Mouse (Mus musculus) layer of hippocampus, adult 18-20 months (tissue): ENCODE results near the gene Nav3. TPM values are rescaled to one million over a fixed set of nuclear protein-coding genes. Genes with fewer than 3 reads are reported as not detected.

ENCODE experiments used
- DNase-seq, 2 experiments: peaks; one replicate each; pipeline ENCODE4 v3.0.0; 2022; ENCODE audit warnings: low spot score in 2 of 2
- total RNA-seq, 2 experiments: library from RNA; stranded (reverse); gene quantifications; 2 replicates each; pipeline ENCODE4 v1.2.3; 2021

The Nav3 gene
- total RNA-seq, 2 experiments from 2014 or later: 73.6 to 76.1 TPM

DNA sequence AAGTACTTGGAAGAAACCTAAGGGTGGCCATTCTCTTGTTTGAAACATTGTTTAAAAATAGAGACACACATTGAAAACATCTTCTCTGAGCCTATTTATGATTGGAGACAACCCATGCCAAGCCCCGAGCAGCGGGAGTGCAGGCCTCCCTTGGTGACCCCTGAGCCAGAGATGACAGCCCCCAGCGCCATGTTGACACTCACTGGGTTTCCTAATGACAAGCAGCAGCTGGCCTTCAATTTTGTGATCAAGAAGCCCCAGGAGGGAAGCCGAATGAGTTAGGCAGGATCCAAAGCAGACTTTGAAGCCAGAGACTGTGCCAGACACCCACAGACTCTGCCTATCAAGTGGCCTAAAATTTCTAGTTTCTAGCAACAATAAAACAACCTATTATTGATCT is 263.1 kb downstream of the Nav3 start:
- DNase-seq: peak in 1 of 2 experiments; percentile 48

DNA sequence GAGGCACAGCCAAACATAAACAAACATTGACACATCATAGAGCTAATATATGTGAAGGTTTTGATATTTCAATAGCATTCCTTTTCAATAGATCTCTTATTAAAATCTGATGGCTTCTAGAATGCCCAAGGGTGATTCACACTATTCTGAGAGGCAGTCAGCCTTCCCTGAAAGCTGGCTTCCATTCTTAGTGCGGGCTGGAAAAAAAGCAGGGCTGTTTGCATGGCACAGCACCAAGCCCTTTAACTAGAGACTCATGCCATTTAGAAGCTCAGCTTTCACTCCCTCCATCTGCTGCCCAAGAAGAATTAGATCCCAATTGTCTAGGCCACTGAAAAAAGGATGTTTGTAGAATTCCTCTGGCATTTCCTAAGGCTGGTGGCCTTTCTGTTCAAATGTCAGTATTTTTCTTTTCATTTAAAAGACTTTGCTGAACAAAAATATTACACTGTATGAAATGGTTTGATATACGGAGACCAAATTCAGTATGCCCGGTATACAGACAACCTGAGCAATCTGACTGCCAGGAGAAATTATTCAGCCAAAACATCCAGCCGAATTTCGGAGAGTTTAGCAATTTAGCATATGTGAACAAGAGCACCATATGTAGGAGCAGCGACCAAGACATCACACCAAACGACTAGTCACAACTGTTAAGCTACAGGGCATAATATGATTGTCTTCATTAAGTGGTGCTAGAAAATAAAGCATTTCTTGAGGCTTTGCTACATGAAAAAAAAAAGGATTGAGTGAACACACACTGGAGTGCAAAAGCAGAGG is 263.8 kb downstream of the Nav3 start:
- DNase-seq: peak; percentile 55 to 82

DNA sequence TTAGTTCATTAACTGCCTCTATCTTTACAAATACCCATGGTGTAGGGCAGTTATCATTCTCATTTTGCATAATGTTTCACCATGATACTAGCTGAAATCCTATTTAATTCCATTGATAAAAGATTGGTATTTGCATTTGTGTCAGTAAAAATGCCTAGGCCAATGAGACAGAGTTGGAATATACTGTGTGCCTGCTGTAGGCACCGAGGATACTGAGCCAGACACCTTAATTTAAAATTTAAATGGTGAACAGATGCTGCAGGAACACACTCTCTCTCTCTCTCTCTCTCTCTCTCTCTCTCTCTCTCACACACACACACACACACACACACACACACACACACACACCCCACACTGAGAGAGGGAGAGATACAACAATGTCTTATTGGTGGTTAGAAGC is 269.8 kb downstream of the Nav3 start:
- DNase-seq: no peak

DNA sequence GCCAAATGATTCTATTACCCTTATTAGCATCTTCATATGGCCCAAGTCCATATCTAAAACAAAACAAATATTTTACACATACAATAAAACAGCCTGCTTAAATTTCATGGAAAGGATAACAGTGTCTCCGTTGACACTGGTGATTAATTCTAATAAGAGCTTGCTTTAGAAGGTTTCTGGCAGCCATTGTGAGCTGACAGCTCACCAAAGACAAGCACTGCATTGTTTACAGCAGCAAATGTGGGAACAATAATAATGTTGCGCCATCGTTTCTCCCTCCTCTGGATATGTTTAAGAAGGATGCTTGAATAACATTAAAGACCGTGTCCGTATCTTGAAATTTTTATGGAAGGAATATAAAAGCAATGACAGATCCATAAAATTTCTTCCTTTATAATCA is 280.1 kb downstream of the Nav3 start:
- DNase-seq: no peak

DNA sequence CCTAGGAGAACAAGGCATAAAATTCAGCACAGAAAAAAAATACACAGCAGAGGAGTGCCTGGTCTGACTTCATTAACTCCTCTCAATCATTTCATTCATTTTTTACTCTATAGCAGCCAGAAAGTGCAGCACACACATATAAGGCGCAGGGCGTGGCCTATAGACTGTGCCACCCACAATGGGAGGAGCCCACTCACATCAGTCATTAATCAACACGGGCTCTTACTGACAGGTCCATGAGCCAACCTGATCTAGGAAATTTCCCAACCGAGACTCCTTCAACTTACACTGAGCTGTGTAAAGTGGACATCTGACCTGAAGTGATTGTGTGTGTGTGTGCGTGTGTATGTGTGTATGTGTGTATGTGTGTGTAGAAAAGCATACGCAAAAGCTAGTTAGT is 286.6 kb downstream of the Nav3 start:
- no peak for DNase-seq

DNA sequence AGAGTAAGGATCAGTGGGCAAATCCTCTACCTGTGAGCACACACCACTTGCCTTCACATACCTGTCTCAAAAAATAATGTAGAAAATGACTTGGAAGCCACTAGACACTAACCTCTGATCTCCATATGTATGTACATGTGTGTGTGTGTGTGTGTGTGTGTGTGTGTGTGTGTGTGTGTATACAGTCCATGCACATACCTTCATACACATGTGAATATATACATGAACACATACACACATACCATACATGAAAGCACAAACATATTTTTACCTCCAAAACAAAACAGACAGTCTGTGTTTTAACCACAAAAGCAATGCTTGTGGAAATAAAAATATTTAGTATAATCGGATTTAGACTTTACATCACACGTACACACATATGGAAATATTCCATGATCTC is 287.1 kb downstream of the Nav3 start:
- no peak for DNase-seq

DNA sequence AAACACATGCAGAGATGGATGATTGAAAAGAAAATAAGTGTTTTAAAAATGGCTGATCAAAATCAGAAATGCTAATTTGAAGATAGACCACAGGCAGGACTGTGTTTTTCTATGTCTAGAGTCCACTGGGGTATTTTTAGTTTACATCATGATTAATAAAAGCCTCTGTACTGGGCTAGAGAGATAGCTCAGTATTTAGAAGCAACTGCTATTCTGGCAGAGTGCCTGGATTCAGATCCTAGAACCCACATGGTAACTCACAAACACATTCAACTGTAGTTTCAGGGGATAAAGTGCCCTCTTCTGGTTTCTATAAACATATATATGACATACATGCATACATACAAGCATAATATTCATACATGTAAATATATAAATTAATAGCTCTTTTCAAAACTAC is 293.4 kb downstream of the Nav3 start:
- peak in 1 of 2 experiments; percentile 56 for DNase-seq

DNA sequence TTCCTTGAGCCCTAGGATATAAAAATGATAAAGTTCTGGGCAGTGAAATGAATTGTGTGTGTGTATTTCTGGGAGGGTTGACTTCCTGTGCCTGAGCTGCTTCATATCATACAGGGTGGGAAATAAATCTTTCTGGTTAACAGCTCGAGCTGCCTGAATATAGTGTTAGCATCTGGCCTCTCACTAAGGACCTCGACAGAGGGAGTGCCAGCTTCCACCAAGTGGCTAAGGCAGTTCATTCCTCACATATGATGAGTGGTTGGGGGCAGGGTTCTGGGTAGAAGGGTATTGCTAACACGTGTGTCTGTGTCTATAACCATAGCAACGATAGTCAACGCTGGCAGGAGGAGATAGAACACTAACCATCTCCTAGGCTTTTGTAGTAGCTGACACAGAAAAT is 295.1 kb downstream of the Nav3 start:
- DNase-seq: no peak

DNA sequence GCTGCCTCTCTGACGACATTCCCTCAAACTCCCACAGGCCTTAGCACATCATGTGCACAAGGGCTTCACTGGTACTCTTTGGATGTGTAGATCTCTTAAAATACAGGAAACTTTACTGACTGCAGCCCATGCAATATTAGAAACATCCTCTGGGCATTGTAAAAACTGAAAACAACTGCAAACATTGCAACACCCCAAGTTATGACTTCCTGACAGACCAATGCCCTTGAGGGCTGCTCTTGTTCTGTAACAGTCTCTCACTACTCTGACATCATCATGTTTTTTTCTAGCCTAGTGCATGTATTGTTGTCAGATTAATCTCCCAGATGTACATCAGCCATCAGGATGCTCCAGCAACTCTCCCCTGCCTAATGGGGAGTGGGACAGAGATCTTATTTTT is 296.5 kb downstream of the Nav3 start:
- no peak for DNase-seq

DNA sequence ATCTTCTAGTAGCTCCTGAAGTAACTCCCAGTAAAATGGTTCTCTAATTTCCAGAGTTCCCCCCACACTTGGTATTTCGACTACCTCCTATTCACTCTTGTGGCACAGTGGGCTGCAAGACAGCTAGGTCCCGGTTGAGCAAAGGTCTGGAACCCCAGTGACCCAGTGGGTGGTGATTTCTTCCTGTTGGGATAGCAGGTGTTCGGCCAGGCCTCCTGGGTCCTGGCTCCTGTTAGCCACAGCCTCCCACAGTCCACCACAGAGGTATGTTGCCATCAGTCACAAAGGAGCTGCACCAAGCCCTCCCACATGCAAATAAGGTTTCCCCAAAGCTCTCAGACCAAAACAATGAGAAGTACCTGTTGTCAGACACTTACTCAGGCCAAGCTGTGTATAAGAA is 297.9 kb downstream of the Nav3 start:
- DNase-seq: no peak

DNA sequence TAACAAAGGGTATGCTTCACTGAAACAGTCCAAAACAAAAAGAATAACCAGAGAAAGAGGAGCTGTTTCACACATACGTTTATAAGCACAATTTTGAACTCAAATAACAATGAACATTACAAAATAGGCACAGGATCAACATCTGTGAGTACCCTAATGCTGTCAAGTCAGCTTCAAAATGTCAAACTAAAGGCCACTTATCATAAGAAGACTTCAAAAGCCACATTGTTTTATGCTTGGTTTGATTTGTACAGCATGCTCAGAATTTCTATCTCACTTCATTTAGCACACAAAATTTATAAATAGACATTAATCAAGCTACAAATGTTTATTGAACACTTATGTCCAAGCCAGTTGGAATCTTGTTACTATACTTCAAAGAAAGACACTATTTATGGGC is 299.6 kb downstream of the Nav3 start:
- DNase-seq: no peak

DNA sequence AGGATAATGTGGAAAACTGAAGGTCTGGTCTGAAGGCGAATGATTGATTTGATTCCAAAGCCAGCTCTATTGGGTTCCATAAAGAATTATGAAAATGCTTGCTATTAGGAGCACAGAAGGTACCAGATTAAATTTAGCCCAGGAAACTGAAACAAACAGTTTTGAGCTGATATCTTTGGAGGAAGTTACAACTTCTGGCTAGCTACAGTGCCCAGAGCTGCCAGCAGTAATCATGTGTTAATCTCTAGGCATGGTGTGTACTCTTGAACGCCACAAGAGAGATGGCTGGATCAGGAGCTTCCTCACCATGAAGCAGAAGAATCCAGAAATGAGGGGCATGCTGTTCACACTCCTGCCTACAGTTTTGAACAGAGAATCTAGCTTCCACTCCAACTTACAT is 300.5 kb downstream of the Nav3 start:
- peak in 1 of 2 experiments; percentile 66 for DNase-seq

DNA sequence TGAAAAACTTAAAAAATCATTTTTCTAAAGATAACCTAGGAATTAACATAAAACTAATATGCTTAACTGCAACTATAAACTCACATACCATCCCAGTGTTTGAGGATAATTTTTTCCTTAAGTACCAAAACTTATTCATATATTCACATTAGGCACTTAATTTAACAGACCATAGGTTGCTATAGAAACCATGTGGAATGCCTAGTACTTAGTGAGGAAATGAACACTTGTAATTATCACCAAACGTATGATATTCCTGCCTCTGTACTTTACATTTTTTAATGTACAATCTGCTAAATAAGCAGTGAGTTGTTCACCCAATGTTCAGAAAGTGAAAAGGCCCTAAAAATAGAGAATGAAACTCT is 301.1 kb downstream of the Nav3 start:
- DNase-seq: no peak

DNA sequence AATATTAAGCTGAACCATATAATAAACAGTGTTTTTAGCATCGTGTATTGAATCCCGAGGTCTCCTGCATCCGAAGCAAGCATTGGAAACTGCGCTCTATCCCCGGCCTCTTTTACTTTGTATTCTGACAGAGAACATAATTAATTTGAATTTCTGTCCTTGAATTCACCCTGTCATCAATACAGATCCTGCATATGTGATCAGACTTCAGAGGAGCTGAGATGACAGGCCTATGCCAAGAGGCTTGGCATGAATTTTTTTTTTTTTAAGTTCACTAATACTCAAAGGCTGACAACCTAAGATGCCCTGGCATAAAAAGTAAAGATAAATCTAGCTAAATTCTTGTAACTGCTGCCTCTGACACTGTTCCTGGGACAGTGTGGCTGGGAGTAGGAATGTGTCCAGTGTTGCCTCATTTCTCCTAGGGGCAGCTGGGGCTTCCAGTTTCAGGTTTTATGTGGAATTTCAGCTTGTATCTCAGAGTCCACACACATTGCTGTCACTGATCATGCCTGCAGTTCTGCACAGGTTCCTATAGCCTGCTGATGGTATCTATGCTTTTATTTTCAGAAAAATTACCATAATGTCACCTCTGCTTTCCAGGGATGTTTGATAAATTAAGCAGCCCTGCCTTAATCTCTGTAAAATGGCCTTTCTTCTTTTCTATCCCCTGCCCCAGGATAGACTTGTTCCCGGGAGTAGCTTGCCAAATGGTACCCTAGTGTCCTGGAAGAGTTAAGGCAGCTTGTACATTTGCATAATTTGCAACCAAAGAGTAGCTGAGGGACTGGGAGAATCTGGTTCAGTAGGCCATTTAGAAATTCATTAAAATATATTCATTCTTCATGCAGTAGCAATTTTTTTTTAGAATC is 301.8 kb downstream of the Nav3 start:
- no peak for DNase-seq

DNA sequence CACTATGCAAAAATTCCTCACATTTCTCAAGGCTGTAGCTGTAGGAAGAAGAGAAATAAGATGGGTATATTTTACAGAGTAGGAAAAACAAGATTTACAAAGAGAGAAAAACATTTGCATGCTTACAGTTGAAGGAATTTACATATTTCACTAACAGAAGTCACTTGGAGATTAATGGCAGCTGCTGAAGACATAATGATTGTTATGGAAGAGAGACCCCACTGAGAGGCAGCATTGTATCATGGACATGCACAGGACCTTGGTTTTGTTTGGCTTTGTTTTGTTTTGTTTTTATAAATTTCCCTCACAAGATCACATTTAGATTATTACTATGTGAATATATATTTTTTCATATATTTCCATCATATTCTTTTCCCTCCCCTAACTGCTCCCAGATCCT is 335.4 kb downstream of the Nav3 start:
- no peak for DNase-seq

DNA sequence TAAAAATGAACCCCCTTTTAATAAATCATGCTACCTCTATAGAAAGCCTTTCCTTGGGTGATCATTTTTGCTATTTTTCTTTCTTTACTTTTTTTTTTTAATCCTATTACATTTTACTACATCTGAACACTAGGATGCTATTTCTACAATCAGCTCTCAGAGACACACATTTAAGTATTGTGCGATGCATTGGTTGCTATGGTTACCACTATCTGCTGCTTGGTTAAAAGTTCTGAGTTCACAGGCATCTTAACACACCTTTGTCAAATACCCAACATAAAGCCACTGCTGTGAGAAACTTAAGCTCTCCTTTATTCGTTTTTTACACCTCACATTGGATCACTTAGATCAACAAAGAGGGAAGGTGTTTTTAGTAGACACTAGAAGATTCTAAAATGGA is 338.7 kb downstream of the Nav3 start:
- no peak for DNase-seq

DNA sequence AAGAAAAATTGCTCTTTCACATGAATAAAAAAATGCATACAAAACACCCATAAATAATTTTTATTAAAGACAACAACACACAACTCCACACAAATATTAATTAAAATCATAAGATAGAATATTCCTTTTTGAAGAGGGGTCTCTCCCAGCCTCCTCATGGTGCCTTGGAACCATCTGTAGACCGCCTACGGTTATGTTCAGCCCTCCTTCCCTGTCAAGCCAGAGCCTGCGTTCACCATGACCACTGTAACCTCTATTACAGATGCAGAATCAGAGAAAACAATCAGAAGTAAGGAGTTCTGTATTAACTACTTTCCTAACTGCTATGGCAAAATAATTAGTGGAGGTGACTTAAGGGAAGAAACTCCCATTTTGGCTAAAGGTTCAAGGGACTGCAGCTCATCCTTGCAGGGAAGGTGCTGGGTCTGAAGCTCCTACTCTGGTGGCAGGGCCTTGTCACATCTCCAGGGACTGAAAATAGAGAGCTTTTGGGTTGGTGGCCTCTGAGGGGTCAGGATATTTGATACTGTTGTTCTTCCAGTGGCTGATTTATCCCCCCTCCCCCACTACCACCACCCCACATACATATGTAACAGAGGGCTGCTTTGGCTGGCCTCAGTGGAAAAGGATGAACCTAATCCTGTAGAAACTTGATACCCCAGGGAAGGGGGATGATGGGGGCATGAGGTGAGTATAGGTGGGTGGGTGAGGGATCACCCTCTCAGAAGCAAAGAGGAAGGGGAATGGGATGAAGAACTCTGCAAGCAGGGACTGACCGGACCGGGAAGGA is 343.1 kb downstream of the Nav3 start:
- DNase-seq: no peak

DNA sequence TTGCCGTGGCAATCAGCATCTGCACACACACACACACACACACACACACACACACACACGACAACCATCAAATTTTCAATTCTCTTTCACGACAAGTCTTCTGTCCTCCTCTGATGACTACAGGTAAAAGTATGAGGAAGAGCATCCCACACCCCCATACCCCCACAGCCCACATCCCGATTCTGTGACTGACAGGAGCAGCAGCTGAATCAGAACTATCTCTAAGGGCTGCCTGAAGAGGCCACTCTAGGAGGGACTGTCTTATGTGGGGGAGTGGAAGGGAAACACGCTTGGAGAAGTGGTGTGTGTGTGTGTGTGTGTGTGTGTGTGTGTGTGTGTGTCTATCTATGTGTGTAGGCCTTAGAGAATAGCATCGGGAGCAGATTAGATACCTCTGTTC is 352.7 kb downstream of the Nav3 start:
- DNase-seq: no peak

DNA sequence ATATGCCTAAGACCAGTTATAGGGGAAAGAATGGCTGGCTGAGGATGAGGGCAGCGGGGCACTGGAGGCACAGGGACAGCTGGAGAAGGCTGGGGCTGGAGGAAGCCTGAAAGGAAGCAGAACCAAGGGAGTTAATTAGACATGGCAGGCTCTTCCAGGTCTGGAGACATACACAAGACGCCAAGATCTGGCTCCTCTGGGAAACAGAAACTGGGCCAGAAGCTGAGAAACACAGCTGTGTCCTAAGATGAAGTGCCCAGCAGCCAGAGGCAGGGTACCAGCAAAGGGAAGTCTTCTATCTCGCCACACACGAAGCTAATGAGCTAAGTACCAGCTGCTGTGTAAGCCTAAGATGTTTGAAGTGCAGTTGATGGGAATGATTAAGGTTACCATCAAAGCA is 353.8 kb downstream of the Nav3 start:
- DNase-seq: no peak

DNA sequence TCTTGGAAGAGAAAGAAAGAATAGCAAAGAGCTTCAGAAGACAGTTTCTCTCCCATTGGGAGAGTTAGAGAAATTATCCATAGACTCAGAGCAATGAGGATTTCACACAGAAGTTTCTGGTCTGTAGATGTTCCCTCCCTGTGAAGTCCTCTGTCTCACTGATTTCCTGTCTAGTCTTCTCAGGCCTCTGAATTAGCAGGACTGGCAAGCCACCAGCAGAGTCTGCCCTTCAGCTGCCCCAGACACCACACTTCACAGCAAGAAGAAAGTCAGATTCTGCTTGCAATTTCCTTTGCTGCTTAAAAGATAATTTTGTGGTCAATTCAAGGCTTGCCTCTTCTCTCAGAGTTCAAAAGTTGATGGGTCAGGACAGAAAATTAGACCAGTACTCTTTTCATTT is 361.6 kb downstream of the Nav3 start:
- DNase-seq: no peak

DNA sequence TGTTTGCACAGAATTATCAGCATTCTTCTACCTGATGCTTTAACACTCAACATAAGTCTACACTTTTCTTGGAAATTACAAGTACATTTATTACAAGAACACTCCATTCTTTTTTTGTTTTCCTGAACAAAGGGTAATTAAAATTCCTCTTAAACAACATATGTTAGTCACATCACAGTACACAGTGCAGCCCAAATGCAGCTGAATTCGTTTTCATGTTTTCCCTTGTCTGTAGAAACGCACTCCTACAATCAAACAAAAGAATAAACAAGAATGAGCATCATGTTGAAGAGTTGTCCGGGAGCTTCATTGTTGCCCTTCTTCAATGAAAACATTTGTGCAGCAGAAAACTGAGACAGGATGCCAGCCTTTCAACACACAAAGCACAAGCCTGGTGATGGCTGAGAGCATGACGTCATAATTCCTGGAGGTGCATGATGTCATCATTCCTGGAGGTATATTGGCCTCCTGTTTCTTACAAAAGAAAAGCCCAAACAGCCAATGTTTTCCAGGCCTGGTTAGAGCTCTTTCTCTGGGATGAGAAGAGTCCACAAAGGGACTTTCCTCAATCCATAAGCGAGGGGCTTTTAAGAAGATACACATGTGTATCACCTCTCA is 367.5 kb downstream of the Nav3 start:
- no peak for DNase-seq
